Mouse (Mus musculus): Measurements from ENCODE around the gene Fbxw11.
A peak's percentile ranks its signal among the peaks of the same experiment; 100 is the strongest.
"Not testable (repeated sequence)": the region's sequence is repeated elsewhere in the genome, so short reads cannot be mapped to it uniquely, and the experiment has no call there.

Fbxw11 gene

DNA sequence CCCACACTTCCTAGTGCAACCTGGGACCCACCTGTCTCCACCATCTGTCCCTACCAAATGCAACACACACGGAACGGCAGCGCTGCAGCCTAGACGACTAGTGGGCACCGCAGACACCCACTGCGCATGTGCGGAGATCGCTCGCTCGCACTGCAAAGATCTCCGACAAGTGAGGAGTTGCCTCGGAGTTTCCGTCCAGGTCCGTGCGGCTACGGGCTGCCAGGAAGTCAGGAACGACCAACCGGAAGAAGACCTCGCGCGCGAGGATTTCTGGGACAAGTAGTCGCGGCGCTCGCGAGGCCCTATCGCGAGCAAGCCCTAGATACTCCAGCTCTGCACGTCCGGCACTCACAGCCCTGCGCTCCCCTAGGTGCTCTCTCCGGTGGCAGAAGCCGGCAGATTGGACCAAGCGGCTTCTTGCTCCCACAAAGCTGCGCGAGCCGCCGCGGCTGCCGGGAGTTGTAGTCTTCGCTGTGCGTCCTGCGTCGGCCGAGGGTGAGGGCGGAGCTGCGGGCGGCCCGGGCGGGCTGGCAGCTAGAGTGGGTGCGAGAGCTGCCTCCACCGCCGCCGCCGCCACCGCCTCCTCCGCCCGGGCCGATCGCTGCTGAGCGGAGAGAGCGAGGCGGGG, at the start of gene Fbxw11:
Gene Fbxw11, plus strand, starts transcription at position 476 of the 628 bp plus-strand sequence.
- peak; percentile 89 to 94 for DNase-seq (ENCODE audit: low spot score in 2 of 2)

GRCm38 (mm10) chr11:32593081-32593480, 49.4 kb upstream of the Fbxw11 start:
- DNase-seq (ENCODE audit: low spot score in 2 of 2) = no peak

GRCm38 (mm10) chr11:32594122-32594521, 48.4 kb upstream of the Fbxw11 start:
- DNase-seq (ENCODE audit: low spot score in 2 of 2) = no peak

DNA sequence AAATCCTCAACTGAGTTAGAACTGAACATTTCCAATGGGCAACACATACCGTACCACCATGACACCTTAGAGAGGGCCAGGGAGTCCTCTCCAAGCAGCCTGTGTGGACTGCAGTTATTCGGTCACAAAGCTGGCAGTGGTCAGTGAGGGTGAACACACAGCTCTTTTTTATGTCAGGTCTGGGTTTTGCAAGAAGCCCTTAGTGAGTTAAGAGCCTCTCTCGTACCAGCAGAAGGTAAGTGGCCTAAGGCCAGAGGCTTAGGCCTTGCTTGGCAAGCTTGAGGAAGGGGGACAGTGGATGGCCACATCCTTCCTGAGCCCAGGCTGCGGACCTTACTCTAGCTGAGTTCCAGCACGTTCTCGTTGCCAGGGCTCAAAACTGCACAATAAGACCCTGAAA, 42.2 kb upstream of the Fbxw11 start:
- no peak for DNase-seq (ENCODE audit: low spot score in 2 of 2)

DNA sequence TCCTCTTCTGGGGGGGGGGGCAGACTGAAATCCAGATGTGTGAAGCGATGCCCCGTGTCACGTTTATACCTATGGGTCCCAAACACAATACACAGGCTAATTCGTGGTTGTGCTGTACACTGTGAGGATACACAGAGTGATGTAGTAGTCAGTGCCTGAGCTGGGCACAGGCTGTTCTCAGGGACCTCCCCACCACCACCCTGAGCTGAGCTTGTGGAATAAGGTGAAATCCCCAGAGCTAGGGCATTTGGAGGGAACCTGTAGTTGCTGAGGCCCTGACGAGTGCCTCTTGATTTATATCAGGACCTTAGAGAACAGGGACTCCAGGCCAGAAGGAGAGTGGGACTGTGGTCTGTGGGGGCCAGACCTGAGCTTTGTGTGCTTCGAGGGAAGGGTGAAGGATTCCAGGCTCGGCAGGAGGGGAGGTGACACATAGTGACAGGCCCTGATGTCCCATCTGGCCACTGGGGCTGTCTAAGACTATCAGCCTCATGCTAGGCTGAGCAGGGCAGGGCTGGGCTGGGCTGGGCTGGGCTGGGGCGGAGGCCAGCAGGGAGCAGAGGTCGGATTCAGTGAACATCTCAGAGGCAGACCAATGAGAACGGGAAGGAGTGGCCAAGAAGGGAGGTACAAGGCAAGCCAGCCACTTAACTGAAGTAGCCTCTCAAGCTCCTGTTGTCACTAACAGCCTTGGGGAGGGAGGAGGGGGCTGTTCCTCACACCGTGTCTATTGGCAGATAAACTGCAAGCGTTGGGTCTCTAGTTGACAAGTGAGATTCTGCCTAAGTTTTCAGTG, 40.8 kb upstream of the Fbxw11 start:
- no peak for DNase-seq (ENCODE audit: low spot score in 2 of 2)

- no peak for DNase-seq (ENCODE audit: low spot score in 2 of 2)
Observed at GRCm38 (mm10) chr11:32604663-32605062, 37.9 kb upstream of the Fbxw11 start.

- peak in 1 of 2 experiments; percentile 48 for DNase-seq (ENCODE audit: low spot score in 2 of 2)
Observed at GRCm38 (mm10) chr11:32605131-32605860, 37.2 kb upstream of the Fbxw11 start.

DNA sequence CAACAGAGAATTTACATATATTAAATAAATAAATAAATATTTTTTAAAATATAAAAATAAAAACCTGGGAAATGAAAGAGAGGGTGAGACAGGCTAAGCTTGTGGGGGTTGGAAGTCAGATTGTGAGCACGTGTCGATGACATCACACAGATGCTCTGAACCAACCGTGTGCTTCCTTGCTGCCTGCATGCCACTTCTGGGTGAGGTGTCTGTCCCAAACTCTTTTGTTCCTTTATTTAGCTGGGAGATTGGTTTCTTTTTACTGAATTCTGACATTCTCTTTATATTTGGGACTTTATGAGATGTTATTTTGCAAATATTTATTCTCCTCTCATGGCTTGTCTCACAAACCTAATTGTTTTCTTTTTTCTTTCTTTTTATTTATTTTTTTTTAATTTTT, 36.6 kb upstream of the Fbxw11 start:
- DNase-seq (ENCODE audit: low spot score in 2 of 2) = no peak

DNA sequence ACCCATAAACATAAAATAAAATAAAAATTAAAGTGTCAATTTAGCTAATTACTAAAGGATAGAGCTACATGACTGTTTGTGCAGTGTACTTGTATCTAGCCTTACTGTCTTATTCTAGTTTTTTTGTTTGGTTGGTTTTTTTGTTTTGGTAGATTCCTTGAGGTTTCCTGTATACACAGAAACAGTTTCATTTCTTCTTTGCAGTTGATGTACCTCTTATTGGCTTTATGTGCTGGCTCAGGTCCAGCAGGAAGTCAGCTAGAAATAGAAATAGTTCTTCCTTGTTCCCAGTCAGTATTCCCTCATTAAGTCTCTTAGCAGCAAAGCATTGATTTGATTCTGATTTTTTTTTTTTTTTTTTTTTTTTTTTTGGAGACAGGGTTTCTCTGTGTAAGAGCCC, 35.2 kb upstream of the Fbxw11 start:
- no peak for DNase-seq (ENCODE audit: low spot score in 2 of 2)

- DNase-seq (ENCODE audit: low spot score in 2 of 2) = no peak
Observed at GRCm38 (mm10) chr11:32610616-32611015, 31.9 kb upstream of the Fbxw11 start.

DNA sequence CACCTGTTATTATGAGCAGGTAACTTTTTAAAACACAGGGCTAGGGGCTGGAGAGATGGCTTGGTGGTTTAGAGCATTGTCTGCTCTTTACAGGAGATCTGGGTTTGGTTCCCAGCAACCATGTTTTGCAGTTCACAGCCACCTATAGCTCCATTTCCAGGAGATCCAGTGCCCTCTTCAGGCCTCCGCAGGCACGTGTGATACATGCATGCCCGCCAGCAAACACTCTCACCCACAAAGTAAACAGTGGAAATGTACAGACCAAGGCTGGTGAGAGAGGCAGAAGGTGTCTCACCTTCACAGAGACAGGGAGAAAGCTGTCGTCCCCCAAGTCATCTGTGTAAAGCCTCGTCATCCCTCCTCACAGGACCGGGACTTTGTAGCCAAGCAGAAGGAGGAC, 30.2 kb upstream of the Fbxw11 start:
- DNase-seq (ENCODE audit: low spot score in 2 of 2) = no peak

DNA sequence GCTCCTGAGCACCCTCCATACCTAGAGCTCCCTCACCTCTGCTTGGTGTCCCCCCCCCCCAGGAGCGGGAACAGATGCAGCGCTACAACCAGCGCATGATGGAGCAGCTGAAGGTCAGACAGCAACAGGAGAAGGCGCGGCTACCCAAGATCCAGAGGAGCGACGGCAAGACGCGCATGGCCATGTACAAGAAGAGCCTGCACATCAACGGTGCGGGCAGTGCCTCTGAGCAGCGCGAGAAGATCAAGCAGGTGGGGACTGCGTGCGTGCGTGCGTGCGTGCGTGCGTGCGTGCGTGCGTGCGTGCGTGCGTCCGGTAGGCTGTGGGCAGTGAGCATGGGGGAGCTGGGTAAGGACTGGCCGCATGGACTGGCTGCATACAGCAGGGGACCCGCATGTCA, 28.1 kb upstream of the Fbxw11 start:
- DNase-seq (ENCODE audit: low spot score in 2 of 2) = no peak

GRCm38 (mm10) chr11:32615561-32615960, 27.0 kb upstream of the Fbxw11 start:
- DNase-seq (ENCODE audit: low spot score in 2 of 2) = no peak

- no peak for DNase-seq (ENCODE audit: low spot score in 2 of 2)
Observed at GRCm38 (mm10) chr11:32616091-32616490, 26.4 kb upstream of the Fbxw11 start.

DNA sequence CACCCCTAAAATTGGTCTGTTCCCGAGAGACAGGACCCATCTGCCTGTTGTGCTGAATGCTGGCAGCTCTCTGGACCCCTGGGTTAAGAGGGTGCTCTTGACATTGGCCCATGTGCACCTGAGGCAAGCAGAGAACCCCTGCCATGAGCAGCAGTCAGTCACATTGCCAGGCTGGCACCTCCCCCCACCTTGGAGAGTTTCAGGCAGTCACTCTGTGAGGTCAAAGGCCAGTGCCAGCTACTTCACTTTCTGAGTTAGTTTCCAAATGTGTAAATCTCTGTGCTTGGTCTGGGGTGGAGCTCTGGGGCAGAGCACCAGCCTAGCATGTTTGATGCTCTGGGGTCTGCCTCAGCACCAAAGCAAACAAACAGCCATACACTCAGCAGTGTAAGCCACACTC, 24.5 kb upstream of the Fbxw11 start:
- no peak for DNase-seq (ENCODE audit: low spot score in 2 of 2)

DNA sequence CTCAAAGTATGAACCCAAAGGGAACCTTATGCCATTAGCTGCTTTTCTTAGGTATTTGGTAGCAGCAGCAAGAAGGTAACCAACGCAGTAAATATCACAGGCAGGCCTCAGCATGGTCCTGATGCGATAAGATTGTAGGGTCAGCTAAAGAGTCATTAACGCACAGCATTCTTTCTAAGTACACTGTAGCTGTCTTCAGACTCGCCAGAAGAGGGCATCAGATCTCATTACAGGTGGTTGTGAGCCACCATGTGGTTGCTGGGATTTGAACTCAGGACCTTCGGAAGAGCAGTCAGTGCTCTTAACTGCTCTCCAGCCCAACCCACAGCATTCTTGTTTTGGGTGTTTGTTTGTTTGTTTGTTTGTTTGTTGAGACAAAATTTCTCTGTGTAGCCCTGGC, 23.9 kb upstream of the Fbxw11 start:
- not testable (repeated sequence) for DNase-seq (ENCODE audit: low spot score in 2 of 2)

DNA sequence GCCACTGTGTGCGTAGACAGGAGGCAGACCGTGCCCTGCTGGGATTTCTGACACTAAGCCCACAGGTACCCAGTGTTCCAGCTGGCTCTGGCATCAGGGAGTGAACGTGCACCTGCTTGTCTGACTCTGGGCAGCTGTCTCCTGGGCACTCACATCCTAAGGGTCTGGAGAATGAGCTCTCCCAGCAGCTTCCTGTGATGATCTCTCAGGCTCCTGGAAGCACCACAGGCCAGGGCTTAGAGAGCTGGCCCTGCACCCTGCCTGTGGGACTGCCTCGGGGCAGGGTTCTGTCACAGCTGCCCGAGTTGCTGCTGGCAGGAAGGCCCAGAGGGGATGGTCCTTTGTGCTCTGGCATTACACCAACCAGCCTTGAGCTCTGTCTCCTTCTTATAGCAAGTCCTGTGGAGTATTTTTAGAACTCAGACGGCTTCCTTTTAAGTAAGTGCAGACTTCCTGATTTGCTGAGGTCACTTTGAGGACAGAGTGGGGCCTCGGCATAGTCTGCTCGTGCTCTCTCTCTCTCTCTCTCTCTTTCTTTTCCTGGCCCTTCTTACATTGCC, 23.2 kb upstream of the Fbxw11 start:
- DNase-seq (ENCODE audit: low spot score in 2 of 2) = peak in 1 of 2 experiments; percentile 36

DNA sequence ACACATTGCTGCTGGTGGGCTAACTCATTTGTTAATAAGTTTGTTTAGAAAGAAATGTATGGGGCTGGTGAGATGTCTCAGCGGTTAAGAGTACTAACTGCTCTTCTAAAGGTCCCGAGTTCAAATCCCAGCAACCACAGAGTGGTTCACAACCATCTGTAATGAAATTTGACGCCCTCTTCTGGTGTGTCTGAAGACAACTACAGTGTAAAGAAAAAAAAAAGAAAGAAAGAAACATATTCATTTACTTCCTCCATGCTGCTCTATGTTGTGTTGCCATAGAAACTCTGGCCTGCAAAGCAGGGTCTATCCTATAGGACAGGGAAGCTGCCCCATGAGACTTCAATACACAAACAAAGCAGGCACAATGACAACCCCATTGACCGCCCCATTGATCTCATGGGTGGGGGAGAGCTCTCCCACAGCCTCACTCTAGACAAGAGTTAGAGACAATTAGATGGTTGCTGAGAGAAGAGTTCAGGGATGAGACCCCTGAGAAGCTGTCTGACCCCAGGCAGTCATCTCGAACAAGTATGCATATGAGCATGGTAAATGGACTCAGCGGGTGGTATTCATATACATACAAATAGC, 22.6 kb upstream of the Fbxw11 start:
- DNase-seq (ENCODE audit: low spot score in 2 of 2) = no peak

DNA sequence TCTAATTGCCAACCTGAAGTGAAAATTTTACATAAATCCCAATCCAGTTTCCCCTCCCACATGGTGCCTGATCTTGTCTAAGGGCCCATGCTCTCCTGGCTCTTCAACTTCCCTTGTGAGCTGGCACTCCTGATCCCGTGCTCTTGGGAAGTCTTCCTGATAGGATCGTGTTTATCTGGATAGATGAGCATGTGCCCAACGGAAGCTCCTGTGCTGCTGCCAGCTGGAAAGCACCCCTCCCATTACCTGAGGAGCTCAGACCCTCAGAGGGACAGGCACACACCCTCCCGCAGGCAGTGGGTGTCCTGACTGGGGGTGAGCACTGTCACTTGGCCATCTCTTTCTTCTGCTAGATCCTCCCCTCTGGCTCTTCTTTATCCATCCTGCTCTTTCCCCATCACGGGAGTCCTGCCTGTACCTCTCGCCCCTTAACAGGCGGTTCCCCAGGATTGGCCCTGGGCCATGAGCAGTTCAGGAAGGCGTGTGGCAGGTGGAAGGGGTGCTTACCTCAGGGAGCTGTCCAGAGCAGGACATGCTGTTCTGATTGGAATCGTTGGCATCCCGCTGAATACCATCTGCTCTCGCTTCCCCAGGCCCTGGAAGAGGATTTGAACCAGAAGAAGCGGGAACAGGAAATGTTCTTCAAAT, 20.6 kb upstream of the Fbxw11 start:
- DNase-seq (ENCODE audit: low spot score in 2 of 2) = no peak

GRCm38 (mm10) chr11:32622479-32623190, 19.9 kb upstream of the Fbxw11 start:
- no peak for DNase-seq (ENCODE audit: low spot score in 2 of 2)

GRCm38 (mm10) chr11:32623236-32623635, 19.3 kb upstream of the Fbxw11 start:
- DNase-seq (ENCODE audit: low spot score in 2 of 2) = no peak
